Mouse (Mus musculus): ENCODE measurements around the gene Fam206a.

Gene Fam206a

GRCm38 (mm10) chr4:56801907-56802668 lies at the start of gene Fam206a, which contains the start of gene Elp1:
Gene Fam206a, plus strand, starts transcription at chr4:56802345.
Gene Elp1, minus strand, starts transcription at chr4:56802331.
- DNase-seq (ENCODE audit: extremely low spot score, low read depth, low spot score) = peak; percentile 58

GRCm38 (mm10) chr4:56756021-56756420 lies 46.1 kb upstream of the Fam206a start:
- no peak for DNase-seq (ENCODE audit: extremely low spot score, low read depth, low spot score)

GRCm38 (mm10) chr4:56756966-56757600 lies 45.1 kb upstream of the Fam206a start:
- no peak for DNase-seq (ENCODE audit: extremely low spot score, low read depth, low spot score)

GRCm38 (mm10) chr4:56757693-56758092 lies 44.5 kb upstream of the Fam206a start:
- no peak for DNase-seq (ENCODE audit: extremely low spot score, low read depth, low spot score)

- no peak for DNase-seq (ENCODE audit: extremely low spot score, low read depth, low spot score)
Measured at GRCm38 (mm10) chr4:56767861-56768284, 34.3 kb upstream of the Fam206a start.

GRCm38 (mm10) chr4:56768913-56769312 lies 33.2 kb upstream of the Fam206a start:
- DNase-seq (ENCODE audit: extremely low spot score, low read depth, low spot score) = no peak

- DNase-seq (ENCODE audit: extremely low spot score, low read depth, low spot score) = no peak
Measured at GRCm38 (mm10) chr4:56771065-56771464, 31.1 kb upstream of the Fam206a start.

GRCm38 (mm10) chr4:56791373-56791772 lies 10.8 kb upstream of the Fam206a start:
- no peak for DNase-seq (ENCODE audit: extremely low spot score, low read depth, low spot score)

- no peak for DNase-seq (ENCODE audit: extremely low spot score, low read depth, low spot score)
Measured at GRCm38 (mm10) chr4:56802669-56803150, 565 bp downstream of the Fam206a start.

- DNase-seq (ENCODE audit: extremely low spot score, low read depth, low spot score) = no peak
Measured at GRCm38 (mm10) chr4:56809050-56809449, 6.9 kb downstream of the Fam206a start.

- DNase-seq (ENCODE audit: extremely low spot score, low read depth, low spot score) = no peak
Measured at GRCm38 (mm10) chr4:56811642-56812041, 9.5 kb downstream of the Fam206a start.

GRCm38 (mm10) chr4:56812096-56812495 lies 10.0 kb downstream of the Fam206a start:
- no peak for DNase-seq (ENCODE audit: extremely low spot score, low read depth, low spot score)

- DNase-seq (ENCODE audit: extremely low spot score, low read depth, low spot score) = peak; percentile 10
Measured at GRCm38 (mm10) chr4:56815131-56815530, 13.0 kb downstream of the Fam206a start.

- no peak for DNase-seq (ENCODE audit: extremely low spot score, low read depth, low spot score)
Measured at GRCm38 (mm10) chr4:56820017-56820550, 17.9 kb downstream of the Fam206a start.

GRCm38 (mm10) chr4:56824231-56824630 lies 22.1 kb downstream of the Fam206a start:
- no peak for DNase-seq (ENCODE audit: extremely low spot score, low read depth, low spot score)

- DNase-seq (ENCODE audit: extremely low spot score, low read depth, low spot score) = no peak
Measured at GRCm38 (mm10) chr4:56828932-56829331, 26.8 kb downstream of the Fam206a start.

- no peak for DNase-seq (ENCODE audit: extremely low spot score, low read depth, low spot score)
Measured at GRCm38 (mm10) chr4:56829511-56829921, 27.4 kb downstream of the Fam206a start.

GRCm38 (mm10) chr4:56831013-56831609 lies 29.0 kb downstream of the Fam206a start:
- DNase-seq (ENCODE audit: extremely low spot score, low read depth, low spot score) = no peak

GRCm38 (mm10) chr4:56831998-56832397 lies 29.9 kb downstream of the Fam206a start:
- no peak for DNase-seq (ENCODE audit: extremely low spot score, low read depth, low spot score)

GRCm38 (mm10) chr4:56837661-56838060 lies 35.5 kb downstream of the Fam206a start:
- no peak for DNase-seq (ENCODE audit: extremely low spot score, low read depth, low spot score)

- no peak for DNase-seq (ENCODE audit: extremely low spot score, low read depth, low spot score)
Measured at GRCm38 (mm10) chr4:56840297-56840696, 38.2 kb downstream of the Fam206a start.

Data from hindlimb bud, embryonic 11.5 days (tissue).